Mouse (Mus musculus) intestine, embryonic 14.5 days (tissue): ENCODE data around the gene Paqr9. TPM values are rescaled to one million over a fixed set of nuclear protein-coding genes. Genes with fewer than 3 reads are reported as not detected.
"Not testable (repeated sequence)": the region's sequence is repeated elsewhere in the genome, so short reads cannot be mapped to it uniquely, and the experiment has no call there.

Source experiments
- ATAC-seq: fragments of 200-750 bp; cut with Nextera tagmentation; replicated peaks from 2 replicates; pipeline ENCODE4 v1.8.0; 2017; ENCODE audit warnings: low read depth, moderate number of reproducible peaks, moderate TSS enrichment, moderate library complexity; ENCODE audit not compliant: low FRiP score, low TSS enrichment
- DNase-seq: peaks from one replicate; pipeline ENCODE4 v3.0.0-alpha.2; 2018; ENCODE audit warnings: low spot score
- H3K27ac ChIP-seq: fragments of 300-500 bp; sonication (generic); 2 replicates; pipeline ENCODE4 v1.5.1; 2014; ENCODE audit warnings: low read depth, mild to moderate bottlenecking, control low read depth
- H3K27me3 ChIP-seq: fragments of 300-500 bp; sonication (generic); replicated peaks from 2 replicates; pipeline ENCODE4 v1.6.1; 2014; ENCODE audit warnings: low read length, control low read depth; ENCODE audit not compliant: control insufficient read depth, insufficient read depth
- H3K36me3 ChIP-seq: fragments of 300-500 bp; sonication (generic); 2 replicates; pipeline ENCODE4 v1.6.1; 2014; ENCODE audit warnings: low read length, control low read depth; ENCODE audit not compliant: control insufficient read depth, insufficient read depth
- H3K4me1 ChIP-seq: fragments of 300-500 bp; sonication (generic); replicated peaks from 2 replicates; pipeline ENCODE4 v1.6.1; 2014; ENCODE audit warnings: low read length, control low read depth, mixed read lengths; ENCODE audit not compliant: control insufficient read depth, insufficient read depth
- H3K4me2 ChIP-seq: fragments of 300-500 bp; sonication (generic); 2 replicates; pipeline ENCODE4 v1.6.1; 2014; ENCODE audit warnings: low read length
- H3K4me3 ChIP-seq: fragments of 300-500 bp; sonication (generic); 2 replicates; pipeline ENCODE4 v1.5.1; 2014; ENCODE audit warnings: low read depth, low read length, control low read depth, mixed read lengths
- H3K9ac ChIP-seq: fragments of 300-500 bp; sonication (generic); 2 replicates; pipeline ENCODE4 v1.6.1; 2014; ENCODE audit warnings: mild to moderate bottlenecking, low read length
- H3K9me3 ChIP-seq: fragments of 300-500 bp; sonication (generic); 2 replicates; pipeline ENCODE4 v1.6.1; 2016; ENCODE audit warnings: low read length, control low read depth; ENCODE audit not compliant: control insufficient read depth
- WGBS: fragments of 180-500 bp; shearing (Covaris S2); extraction: QIAGEN DNeasy Blood & Tissue Kit; methylation state at CpG from one replicate; pipeline ENCODE4 v1.1.7; 2014; 5-methylcytosine and 5-hydroxymethylcytosine counted together
- polyA plus RNA-seq: library from polyadenylated mRNA; unstranded; fragments of >200 nt; fragmentation: Nextera tagmentation; extraction: Ambion mirVana; gene quantifications from 2 replicates; pipeline ENCODE4 v1.2.1, GENCODE M21; 2014

Gene Paqr9
- 0.05 and 0.11 TPM in 2 replicates for polyA plus RNA-seq

- H3K27me3 ChIP-seq: peaks cover 68% of the 10 kb centered on the region
- H3K9ac ChIP-seq: peak within 1 kb of the TSS; percentile 34
- peak within 1 kb of the TSS; percentile 59 for H3K4me3 ChIP-seq
- H3K4me2 ChIP-seq: peak within 1 kb of the TSS; percentile 96
- H3K9me3 ChIP-seq: no peaks in the 10 kb centered on the region
- under 1% methylated on average over 70 of the region's 118 CpGs for WGBS
- no peaks in the 10 kb centered on the region for H3K4me1 ChIP-seq
- peak; percentile 54 for ATAC-seq
- H3K27ac ChIP-seq: no peak within 1 kb of the TSS
- H3K36me3 ChIP-seq: no peaks in the 10 kb centered on the region
- peak; percentile 67 for DNase-seq
These were observed at the start of gene Paqr9 for GRCm38 (mm10) chr9:95559059-95559935. Gene Paqr9, plus strand, starts transcription at chr9:95559657.

DNA sequence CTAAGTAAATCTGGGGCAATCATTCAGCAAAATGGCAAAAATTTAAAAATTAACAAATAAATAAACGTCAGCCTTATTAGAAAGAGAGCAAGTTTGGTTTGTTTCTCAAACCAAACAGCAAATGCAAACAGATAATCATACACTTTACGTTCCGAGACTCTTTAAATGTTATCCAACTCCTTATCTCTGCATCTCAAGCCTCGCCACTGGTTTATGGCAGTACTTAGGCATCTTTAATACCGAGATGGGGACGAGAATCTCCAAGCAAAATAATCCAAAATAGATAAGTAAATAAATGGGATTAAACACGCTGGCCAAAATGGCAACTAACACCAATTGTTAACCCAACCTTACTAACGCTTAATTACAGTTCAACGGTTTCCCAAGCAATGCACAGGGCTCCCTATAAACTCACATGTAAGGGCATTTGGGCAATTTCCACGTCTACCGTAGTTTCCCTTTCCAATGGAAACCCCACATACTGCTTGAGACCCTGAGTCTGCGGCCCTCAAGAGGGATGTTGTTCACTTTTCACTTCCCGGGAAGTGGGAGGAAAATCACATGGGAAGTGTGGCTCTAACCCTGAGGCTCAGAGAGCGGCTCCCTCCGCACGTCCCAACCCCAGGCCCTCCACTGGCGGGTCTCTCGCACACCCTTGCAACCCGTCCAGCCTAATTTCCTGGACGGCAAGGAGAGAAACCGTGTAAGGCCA, 48.6 kb upstream of the Paqr9 start:
- Histone ChIP-seq H3K36me3 (0 out of 2 replicates have a peak, but pooled peaks cover 3% of the 10 kb centered on the region), H3K4me1 (peaks cover 18% of the 10 kb centered on the region), H3K4me3 (peak overlapping the region; percentile 97), H3K4me2 (peak overlapping the region; percentile 95), H3K27ac (peak overlapping the region; percentile 84; the same call in 1 of the 2 replicates), H3K9ac (peak overlapping the region; percentile 95), H3K27me3 (no peaks in the 10 kb centered on the region), H3K9me3 (no peaks in the 10 kb centered on the region)
- 5% methylated on average over 21 of the region's 21 CpGs for WGBS
- DNase-seq (peak; percentile 54), ATAC-seq (peak; percentile 10; the same call in 1 of the 2 replicates)

DNA sequence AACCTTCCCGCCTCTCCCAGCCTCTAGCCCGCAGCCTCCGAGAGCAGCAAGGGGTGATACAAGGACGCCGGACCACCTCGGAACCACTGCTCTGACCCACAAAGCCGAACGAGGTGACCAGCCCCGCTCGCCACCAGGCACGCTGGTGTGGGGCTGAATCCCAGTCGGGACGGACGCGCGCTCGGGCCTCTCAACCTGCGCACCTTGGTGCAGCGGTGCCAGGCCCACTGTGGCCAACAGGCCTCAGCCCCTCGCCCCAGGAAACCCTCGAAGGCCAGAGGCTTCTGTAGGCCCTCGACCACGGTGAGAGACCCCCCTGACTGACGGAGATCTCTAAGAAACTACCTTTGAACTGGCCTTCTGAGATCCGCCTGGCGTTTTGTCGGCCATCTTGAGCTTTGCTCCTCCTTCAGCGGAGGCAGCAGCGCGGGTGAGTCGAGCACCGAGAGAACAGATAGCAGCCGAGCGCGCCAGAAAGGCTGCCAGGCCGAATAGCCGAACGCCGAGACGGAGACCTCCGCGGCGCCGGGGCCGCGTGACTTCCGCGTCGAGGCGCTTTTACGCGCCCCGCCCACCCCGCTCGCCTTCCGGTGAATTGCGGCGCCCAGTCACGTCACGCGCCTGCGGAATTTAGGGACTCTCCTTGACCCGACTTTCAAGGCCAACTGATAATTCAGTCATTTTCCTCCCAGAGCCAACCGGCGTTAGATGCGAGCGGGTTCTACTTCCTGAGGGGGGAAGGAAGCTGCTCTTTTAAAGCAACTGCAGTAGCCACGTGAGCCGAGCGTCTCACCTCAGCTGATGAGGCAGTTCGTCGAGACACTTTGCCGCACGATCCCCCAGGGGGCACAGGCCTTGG, 47.8 kb upstream of the Paqr9 start, which contains the start of gene U2surp:
Gene U2surp (minus strand): TSS at position 525 of the 859 bp plus-strand sequence.
- WGBS: under 1% methylated on average over 74 of the region's 74 CpGs

DNA sequence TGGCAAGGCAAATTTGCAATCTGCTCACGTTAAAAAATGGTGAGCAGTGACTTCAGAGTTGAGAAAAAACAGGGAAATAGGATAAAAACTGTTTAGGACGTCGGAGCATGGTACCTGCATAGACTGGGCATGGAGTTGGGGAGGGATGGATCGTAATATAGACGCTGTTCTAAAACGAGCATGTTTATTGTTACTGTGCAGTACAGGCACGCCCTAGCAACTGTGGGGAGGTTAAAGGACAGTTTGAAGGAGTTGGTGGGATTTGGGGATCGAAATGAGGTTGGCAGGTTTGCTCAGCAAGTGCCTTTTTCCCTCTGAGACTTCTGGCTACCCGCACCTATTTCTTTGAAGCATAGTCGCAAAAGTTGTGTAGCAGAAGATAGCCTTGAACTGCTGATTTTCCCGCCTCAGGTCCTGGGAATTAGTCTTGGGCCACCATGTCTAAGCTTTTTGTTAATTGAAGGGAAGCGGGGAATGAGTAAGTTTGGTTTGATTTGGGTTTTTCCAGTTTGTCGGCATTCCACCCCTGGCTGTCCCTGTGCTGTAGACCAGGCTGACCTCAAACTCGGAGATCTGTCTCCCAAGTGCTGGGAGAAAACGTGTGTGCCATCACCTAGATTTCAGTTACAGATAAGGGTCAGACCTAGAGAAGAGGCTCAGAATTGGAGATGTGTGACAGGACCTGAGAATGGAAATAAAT, 47.0 kb upstream of the Paqr9 start:
- Histone ChIP-seq H3K4me2 (peak overlapping the region; percentile 93), H3K36me3 (0 out of 2 replicates have a peak, but pooled peaks cover 3% of the 10 kb centered on the region), H3K27me3 (no peaks in the 10 kb centered on the region), H3K4me3 (peak overlapping the region; percentile 97), H3K9me3 (no peaks in the 10 kb centered on the region), H3K27ac (peak overlapping the region; percentile 84), H3K9ac (peak overlapping the region; percentile 95), H3K4me1 (peaks cover 18% of the 10 kb centered on the region)
- DNase-seq (no peak), ATAC-seq (peak; percentile 63)
- WGBS: 22% methylated on average over 15 of the region's 15 CpGs

More for the DNA sequence above, 47.8 kb upstream of the Paqr9 start, which contains the start of gene U2surp:
- H3K4me1 ChIP-seq: peaks cover 18% of the 10 kb centered on the region
- peak within 1 kb of the TSS; percentile 84 for H3K27ac ChIP-seq
- peak within 1 kb of the TSS; percentile 95 for H3K4me2 ChIP-seq
- DNase-seq (peak; percentile 93), ATAC-seq (peak; percentile 96)
- H3K9ac ChIP-seq: peak within 1 kb of the TSS; percentile 95
- no peaks in the 10 kb centered on the region for H3K27me3 ChIP-seq
- H3K36me3 ChIP-seq: 0 out of 2 replicates have a peak, but pooled peaks cover 3% of the 10 kb centered on the region
- H3K9me3 ChIP-seq: no peaks in the 10 kb centered on the region
- peak within 1 kb of the TSS; percentile 97 for H3K4me3 ChIP-seq

DNA sequence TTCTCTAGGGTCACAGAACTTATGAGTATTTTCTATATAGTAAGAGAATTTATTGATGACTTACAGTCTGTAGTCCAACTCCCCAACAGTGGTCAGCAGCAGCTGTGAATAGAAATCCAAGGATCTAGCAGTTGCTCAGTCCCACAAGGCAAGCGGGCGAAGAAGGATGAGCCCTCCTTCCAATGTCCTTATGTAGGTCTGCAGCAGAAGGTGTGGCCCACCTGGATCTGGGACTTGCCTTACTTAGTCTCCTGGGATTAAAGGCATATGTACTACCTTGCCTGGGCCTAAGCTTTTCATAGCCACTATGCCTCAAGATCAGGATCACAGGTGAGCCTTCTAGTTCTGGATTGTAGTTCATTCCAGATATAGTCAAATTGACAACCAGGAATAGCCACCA, 45.7 kb upstream of the Paqr9 start:
- no peak overlapping the region for H3K27ac ChIP-seq

GRCm38 (mm10) chr9:95514361-95514760, 45.1 kb upstream of the Paqr9 start:
- 91% methylated on average over 3 of the region's 3 CpGs for WGBS
- peaks cover 18% of the 10 kb centered on the region for H3K4me1 ChIP-seq
- DNase-seq, H3K4me2 ChIP-seq, H3K9ac ChIP-seq, H3K4me3 ChIP-seq, ATAC-seq, H3K27ac ChIP-seq, H3K9me3 ChIP-seq, H3K36me3 ChIP-seq, H3K27me3 ChIP-seq: not testable (repeated sequence)

More for the DNA sequence above, 45.7 kb upstream of the Paqr9 start:
- Histone ChIP-seq H3K9ac (no peak overlapping the region), H3K27me3 (no peaks in the 10 kb centered on the region), H3K4me1 (peaks cover 18% of the 10 kb centered on the region), H3K4me2 (no peak overlapping the region), H3K36me3 (no peaks in the 10 kb centered on the region), H3K9me3 (no peaks in the 10 kb centered on the region), H3K4me3 (no peak overlapping the region)
- no peak for DNase-seq
- ATAC-seq: no peak
- WGBS: 97% methylated on average over 2 of the region's 2 CpGs

DNA sequence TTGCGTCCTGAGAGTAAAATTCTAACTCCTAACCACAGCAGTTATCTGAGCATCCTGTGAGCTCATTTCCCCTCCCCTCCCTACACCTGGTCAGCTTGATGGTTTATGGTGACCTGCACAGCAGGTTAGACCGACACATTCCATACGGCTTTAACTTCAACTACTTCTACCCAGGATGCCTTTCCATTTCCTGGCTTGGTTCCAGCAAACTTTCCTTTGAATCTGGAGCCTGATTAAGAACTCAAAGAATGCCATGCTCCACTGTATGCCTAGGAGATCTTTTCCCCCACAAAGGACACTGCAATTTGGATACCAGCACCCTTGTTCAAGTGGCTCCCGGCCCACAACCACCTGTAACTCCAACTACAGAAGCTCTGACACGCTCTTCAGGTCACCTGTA, 38.9 kb upstream of the Paqr9 start:
- Histone ChIP-seq H3K4me2 (no peak overlapping the region), H3K27ac (no peak overlapping the region), H3K27me3 (no peaks in the 10 kb centered on the region), H3K4me3 (no peak overlapping the region), H3K9me3 (no peaks in the 10 kb centered on the region), H3K36me3 (no peaks in the 10 kb centered on the region), H3K4me1 (no peaks in the 10 kb centered on the region), H3K9ac (no peak overlapping the region)
- ATAC-seq: no peak
- no peak for DNase-seq
- 88% methylated on average over 5 of the region's 5 CpGs for WGBS
